Mouse (Mus musculus): ENCODE measurements around the gene Atp5g1.
A peak's percentile ranks its signal among the peaks of the same experiment; 100 is the strongest.
"Not testable (repeated sequence)": the region's sequence is repeated elsewhere in the genome, so short reads cannot be mapped to it uniquely, and the experiment has no call there.

The Atp5g1 gene

GRCm38 (mm10) chr11:96075509-96076220 is at the start of gene Atp5g1:
TSS of gene Atp5g1 (minus strand) at chr11:96075670.
- peak; percentile 98 to 100 for DNase-seq

GRCm38 (mm10) chr11:96124052-96124914 is 48.8 kb upstream of the Atp5g1 start:
- no peak for DNase-seq

- DNase-seq: not testable (repeated sequence)
Observed at GRCm38 (mm10) chr11:96122806-96123205, 47.3 kb upstream of the Atp5g1 start.

- no peak for DNase-seq
Observed at GRCm38 (mm10) chr11:96119401-96119800, 43.9 kb upstream of the Atp5g1 start.

- not testable (repeated sequence) for DNase-seq
Observed at GRCm38 (mm10) chr11:96116925-96117324, 41.5 kb upstream of the Atp5g1 start.

GRCm38 (mm10) chr11:96116116-96116515 is 40.6 kb upstream of the Atp5g1 start:
- no peak for DNase-seq

- DNase-seq: no peak
Observed at GRCm38 (mm10) chr11:96115416-96115815, 39.9 kb upstream of the Atp5g1 start.

- DNase-seq: no peak
Observed at GRCm38 (mm10) chr11:96114077-96114476, 38.6 kb upstream of the Atp5g1 start.

GRCm38 (mm10) chr11:96111751-96112150 is 36.3 kb upstream of the Atp5g1 start, which contains the start of gene Calcoco2:
TSS of gene Calcoco2 (minus strand) at chr11:96111964.
- DNase-seq: no peak

- not testable (repeated sequence) for DNase-seq
Observed at GRCm38 (mm10) chr11:96110950-96111349, 35.5 kb upstream of the Atp5g1 start.

GRCm38 (mm10) chr11:96108376-96108775 is 32.9 kb upstream of the Atp5g1 start:
- DNase-seq: no peak

- DNase-seq: no peak
Observed at GRCm38 (mm10) chr11:96093361-96093760, 17.9 kb upstream of the Atp5g1 start.

GRCm38 (mm10) chr11:96092674-96093291 is 17.3 kb upstream of the Atp5g1 start:
- no peak for DNase-seq

GRCm38 (mm10) chr11:96091073-96091472 is 15.6 kb upstream of the Atp5g1 start:
- no peak for DNase-seq

- DNase-seq: no peak
Observed at GRCm38 (mm10) chr11:96087981-96088380, 12.5 kb upstream of the Atp5g1 start.

- DNase-seq: no peak
Observed at GRCm38 (mm10) chr11:96082682-96083081, 7.2 kb upstream of the Atp5g1 start.

- no peak for DNase-seq
Observed at GRCm38 (mm10) chr11:96080736-96081135, 5.3 kb upstream of the Atp5g1 start.

- DNase-seq: no peak
Observed at GRCm38 (mm10) chr11:96076221-96077105, 993 bp upstream of the Atp5g1 start.

- DNase-seq: peak in 1 of 2 experiments; percentile 11
Observed at GRCm38 (mm10) chr11:96075177-96075508, 327 bp downstream of the Atp5g1 start.

- no peak for DNase-seq
Observed at GRCm38 (mm10) chr11:96074351-96075176, 906 bp downstream of the Atp5g1 start.

GRCm38 (mm10) chr11:96073295-96073993 is 2.0 kb downstream of the Atp5g1 start:
- no peak for DNase-seq
